Mouse (Mus musculus) cerebellum, adult 11-12 months (tissue): ENCODE measurements around the gene Tcf7l2.

Source experiments
- DNase-seq: peaks from one replicate; pipeline ENCODE4 v3.0.0; 2022

The Tcf7l2 gene

GRCm38 (mm10) chr19:55923789-55924426, 182.3 kb downstream of the Tcf7l2 start:
- no peak for DNase-seq

GRCm38 (mm10) chr19:55924800-55925199, 183.2 kb downstream of the Tcf7l2 start:
- DNase-seq, result no peak

- DNase-seq, result no peak
Observed at GRCm38 (mm10) chr19:55925425-55925803, 183.8 kb downstream of the Tcf7l2 start.

- no peak for DNase-seq
Observed at GRCm38 (mm10) chr19:55925804-55926521, 184.3 kb downstream of the Tcf7l2 start.

- DNase-seq, result no peak
Observed at GRCm38 (mm10) chr19:55926858-55927673, 185.4 kb downstream of the Tcf7l2 start.

- DNase-seq, result no peak
Observed at GRCm38 (mm10) chr19:55927674-55928061, 186.0 kb downstream of the Tcf7l2 start.

GRCm38 (mm10) chr19:55928674-55929073, 187.1 kb downstream of the Tcf7l2 start:
- DNase-seq, result no peak

- DNase-seq, result no peak
Observed at GRCm38 (mm10) chr19:55931642-55932041, 190.0 kb downstream of the Tcf7l2 start.

GRCm38 (mm10) chr19:55933947-55934729, 192.5 kb downstream of the Tcf7l2 start:
- no peak for DNase-seq

GRCm38 (mm10) chr19:55934730-55935003, 193.0 kb downstream of the Tcf7l2 start:
- no peak for DNase-seq

- no peak for DNase-seq
Observed at GRCm38 (mm10) chr19:55937026-55937425, 195.4 kb downstream of the Tcf7l2 start.

- DNase-seq, result no peak
Observed at GRCm38 (mm10) chr19:55938254-55939046, 196.8 kb downstream of the Tcf7l2 start.

GRCm38 (mm10) chr19:55939090-55939489, 197.5 kb downstream of the Tcf7l2 start:
- no peak for DNase-seq

GRCm38 (mm10) chr19:55939719-55940118, 198.1 kb downstream of the Tcf7l2 start:
- no peak for DNase-seq

GRCm38 (mm10) chr19:55940538-55941252, 199.1 kb downstream of the Tcf7l2 start:
- DNase-seq, result no peak

GRCm38 (mm10) chr19:55941253-55942125, 199.9 kb downstream of the Tcf7l2 start:
- DNase-seq, result no peak

- DNase-seq, result no peak
Observed at GRCm38 (mm10) chr19:55951397-55951796, 209.8 kb downstream of the Tcf7l2 start.

- DNase-seq, result peak; percentile 34
Observed at GRCm38 (mm10) chr19:55953207-55953606, 211.6 kb downstream of the Tcf7l2 start.

GRCm38 (mm10) chr19:55955126-55955525, 213.5 kb downstream of the Tcf7l2 start:
- DNase-seq, result no peak

- no peak for DNase-seq
Observed at GRCm38 (mm10) chr19:55956745-55957144, 215.1 kb downstream of the Tcf7l2 start.

GRCm38 (mm10) chr19:55964421-55964820, 222.8 kb downstream of the Tcf7l2 start:
- DNase-seq, result no peak
